Mouse (Mus musculus) embryonic facial prominence, embryonic 11.5 days (tissue): Measurements from ENCODE around the gene Actn2. TPM values are rescaled to one million over a fixed set of nuclear protein-coding genes. Genes with fewer than 3 reads are reported as not detected.

Source experiments
- ATAC-seq: fragments of 200-750 bp; cut with Nextera tagmentation; replicated peaks from 2 replicates; pipeline ENCODE4 v1.8.0; 2017; ENCODE audit warnings: low read depth; ENCODE audit not compliant: insufficient number of reproducible peaks, low FRiP score, low TSS enrichment
- DNase-seq: peaks from one replicate; pipeline ENCODE4 v3.0.0-alpha.2; 2015; ENCODE audit warnings: low spot score
- H3K27ac ChIP-seq: fragments of 300-500 bp; sonication (generic); replicated peaks from 2 replicates; pipeline ENCODE4 v1.5.1; 2014; ENCODE audit warnings: mild to moderate bottlenecking, low read depth, low read length, control low read depth
- H3K27me3 ChIP-seq: fragments of 300-500 bp; sonication (generic); 2 replicates; pipeline ENCODE4 v1.6.1; 2014; ENCODE audit warnings: mild to moderate bottlenecking, low read length, moderate library complexity, mixed read lengths; ENCODE audit not compliant: control insufficient read depth, insufficient read depth
- H3K36me3 ChIP-seq: fragments of 300-500 bp; sonication (generic); replicated peaks from 2 replicates; pipeline ENCODE4 v1.6.1; 2014; ENCODE audit warnings: low read depth, mild to moderate bottlenecking, low read length, moderate library complexity, mixed read lengths; ENCODE audit not compliant: control insufficient read depth, insufficient read depth
- H3K4me1 ChIP-seq: fragments of 300-500 bp; sonication (generic); 2 replicates; pipeline ENCODE4 v1.6.1; 2014; ENCODE audit warnings: low read length, mixed read lengths; ENCODE audit not compliant: control insufficient read depth, insufficient read depth
- H3K4me2 ChIP-seq: fragments of 300-500 bp; sonication (generic); 2 replicates; pipeline ENCODE4 v1.6.1; 2014; ENCODE audit warnings: low read depth, mild to moderate bottlenecking, control low read depth, low read length, moderate library complexity
- H3K4me3 ChIP-seq: fragments of 300-500 bp; sonication (generic); 2 replicates; pipeline ENCODE4 v1.5.1; 2014; ENCODE audit warnings: low read depth, low read length, control low read depth
- H3K9ac ChIP-seq: fragments of 300-500 bp; sonication (generic); replicated peaks from 2 replicates; pipeline ENCODE4 v1.6.1; 2014; ENCODE audit warnings: mild to moderate bottlenecking, control low read depth, low read length
- H3K9me3 ChIP-seq: fragments of 300-500 bp; sonication (generic); replicated peaks from 2 replicates; pipeline ENCODE4 v1.6.1; 2016; ENCODE audit warnings: mild to moderate bottlenecking, low read length, inconsistent platforms, mixed read lengths; ENCODE audit not compliant: control insufficient read depth
- WGBS: fragments of 180-500 bp; shearing (Covaris S2); extraction: QIAGEN DNeasy Blood & Tissue Kit; methylation state at CpG from one replicate; pipeline ENCODE4 v1.1.7; 2014; 5-methylcytosine and 5-hydroxymethylcytosine counted together
- polyA plus RNA-seq: library from polyadenylated mRNA; unstranded; fragments of >200 nt; fragmentation: Nextera tagmentation; extraction: Ambion mirVana; gene quantifications from 2 replicates; pipeline ENCODE4 v1.2.1, GENCODE M21; 2014

Actn2 gene
- polyA plus RNA-seq, 1 experiment from 2014 or later: 10.5 TPM

DNA sequence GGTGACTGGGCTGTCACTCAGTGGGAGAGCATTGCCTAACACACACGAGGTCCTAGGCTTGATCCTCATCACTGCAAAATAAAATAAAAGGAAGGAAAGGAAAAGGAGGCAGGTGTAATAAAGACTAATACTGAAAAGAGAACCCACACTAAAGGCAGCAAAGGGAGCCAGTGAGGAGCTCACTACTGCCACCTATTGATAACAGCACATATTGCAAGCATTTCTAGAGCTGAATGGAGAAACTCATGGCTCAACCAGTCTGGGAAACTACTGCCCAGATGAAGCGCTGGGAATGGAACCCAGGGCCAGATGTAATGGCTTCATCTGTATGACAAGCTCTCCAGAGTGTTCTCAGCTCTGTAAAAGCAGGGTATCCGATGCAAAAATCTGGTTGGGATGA lies 67.6 kb downstream of the Actn2 start:
- 46% methylated on average over 3 of the region's 3 CpGs for WGBS

DNA sequence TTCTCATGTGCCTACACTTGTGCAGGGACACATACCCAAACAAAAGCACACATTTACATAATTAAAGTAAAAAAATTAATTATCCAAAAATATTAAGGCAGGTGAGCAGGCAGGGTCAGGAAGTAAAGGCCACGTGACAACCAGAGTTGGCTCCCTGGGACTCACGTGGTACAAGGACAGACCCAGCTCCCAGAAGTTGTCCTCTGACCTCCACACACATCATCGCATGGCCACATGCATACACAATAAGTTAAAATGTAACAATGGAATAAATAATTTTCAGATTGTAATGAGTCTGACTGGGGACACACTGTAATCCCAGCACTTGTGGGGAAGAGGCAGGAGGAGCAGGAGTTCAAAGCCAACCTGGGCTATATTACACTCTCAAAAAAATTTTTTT lies 72.6 kb downstream of the Actn2 start:
- Histone ChIP-seq H3K27me3 (no peaks in the 10 kb centered on the region), H3K36me3 (no peaks in the 10 kb centered on the region), H3K4me1 (no peaks in the 10 kb centered on the region), H3K27ac (no peak overlapping the region), H3K4me2 (no peak overlapping the region), H3K9me3 (no peaks in the 10 kb centered on the region), H3K4me3 (no peak overlapping the region), H3K9ac (no peak overlapping the region)
- no peak for ATAC-seq
- 96% methylated on average over 3 of the region's 3 CpGs for WGBS
- no peak for DNase-seq

More for the DNA sequence above, 67.6 kb downstream of the Actn2 start:
- Histone ChIP-seq H3K4me1 (no peaks in the 10 kb centered on the region), H3K27me3 (no peaks in the 10 kb centered on the region), H3K4me3 (no peak overlapping the region), H3K9ac (no peak overlapping the region), H3K9me3 (no peaks in the 10 kb centered on the region), H3K27ac (no peak overlapping the region), H3K4me2 (no peak overlapping the region), H3K36me3 (no peaks in the 10 kb centered on the region)
- ATAC-seq (no peak), DNase-seq (peak; percentile 44)

DNA sequence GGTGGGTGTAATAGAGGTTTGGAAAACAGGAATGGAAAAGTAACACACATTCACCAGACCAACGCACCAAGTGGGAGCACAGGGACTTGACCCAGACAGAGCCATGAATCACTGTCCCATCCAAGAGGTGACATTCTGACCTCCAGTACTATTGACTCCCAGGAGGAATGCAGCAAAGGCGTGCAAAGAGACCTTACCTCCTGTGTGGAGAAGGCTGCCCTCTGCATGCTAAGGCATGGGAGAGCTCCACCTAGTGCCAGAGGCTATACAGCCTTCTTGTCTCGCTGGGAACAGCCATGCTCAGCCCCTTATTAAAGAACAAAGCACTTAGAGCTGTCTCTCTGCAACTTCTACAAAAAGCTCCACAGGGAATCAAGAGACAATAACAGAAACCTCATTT lies 73.5 kb downstream of the Actn2 start:
- no peak overlapping the region for H3K27ac ChIP-seq
- DNase-seq (no peak), ATAC-seq (no peak)
- H3K4me1 ChIP-seq: no peaks in the 10 kb centered on the region
- no peaks in the 10 kb centered on the region for H3K27me3 ChIP-seq
- no peak overlapping the region for H3K4me3 ChIP-seq
- H3K9ac ChIP-seq: no peak overlapping the region
- 53% methylated on average over 3 of the region's 3 CpGs for WGBS
- no peaks in the 10 kb centered on the region for H3K36me3 ChIP-seq
- H3K9me3 ChIP-seq: no peaks in the 10 kb centered on the region
- no peak overlapping the region for H3K4me2 ChIP-seq

DNA sequence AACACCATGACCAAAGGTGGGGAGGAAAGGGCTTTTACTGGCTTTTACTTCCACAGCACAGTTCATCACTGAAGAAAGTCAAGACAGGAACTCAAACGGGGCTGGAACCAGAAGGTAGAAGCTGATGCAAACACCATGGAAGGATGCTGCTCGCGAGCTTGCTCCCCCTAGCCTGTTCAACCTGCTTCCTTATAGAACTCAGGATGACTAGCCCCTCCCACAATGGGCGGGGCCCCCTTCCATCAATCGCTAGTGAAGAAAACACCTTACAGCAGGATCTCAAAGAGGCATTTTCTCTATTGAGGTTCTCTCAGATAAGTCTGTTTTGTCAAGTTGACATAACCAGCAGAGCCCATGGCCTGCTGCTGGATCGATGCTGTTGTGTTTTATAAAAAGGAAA lies 76.6 kb downstream of the Actn2 start:
- ATAC-seq (no peak), DNase-seq (no peak)
- H3K4me3 ChIP-seq: no peak overlapping the region
- WGBS: 67% methylated on average over 6 of the region's 6 CpGs
- H3K4me2 ChIP-seq: no peak overlapping the region
- no peak overlapping the region for H3K27ac ChIP-seq
- no peaks in the 10 kb centered on the region for H3K27me3 ChIP-seq
- H3K9ac ChIP-seq: no peak overlapping the region
- no peaks in the 10 kb centered on the region for H3K9me3 ChIP-seq
- no peaks in the 10 kb centered on the region for H3K4me1 ChIP-seq
- no peaks in the 10 kb centered on the region for H3K36me3 ChIP-seq

GRCm38 (mm10) chr13:12261505-12261904 lies 79.1 kb downstream of the Actn2 start:
- Histone ChIP-seq H3K4me3 (no peak overlapping the region), H3K27ac (no peak overlapping the region), H3K27me3 (no peaks in the 10 kb centered on the region), H3K4me2 (no peak overlapping the region), H3K36me3 (no peaks in the 10 kb centered on the region), H3K9ac (no peak overlapping the region), H3K4me1 (no peaks in the 10 kb centered on the region), H3K9me3 (no peaks in the 10 kb centered on the region)
- no peak for ATAC-seq
- DNase-seq: no peak

- Histone ChIP-seq H3K36me3 (no peaks in the 10 kb centered on the region), H3K9me3 (no peaks in the 10 kb centered on the region), H3K27ac (peak within 1 kb of the TSS; percentile 70), H3K27me3 (no peaks in the 10 kb centered on the region), H3K9ac (peak within 1 kb of the TSS; percentile 78), H3K4me1 (no peaks in the 10 kb centered on the region), H3K4me2 (peak within 1 kb of the TSS; percentile 38), H3K4me3 (peak within 1 kb of the TSS; percentile 69)
- peak; percentile 98 for DNase-seq
- WGBS: under 1% methylated on average over 69 of the region's 69 CpGs
- peak; percentile 100 for ATAC-seq
Observed at GRCm38 (mm10) chr13:12257391-12258380, 82.9 kb downstream of the Actn2 start, which contains the start of gene Mtr. Gene Mtr, minus strand, starts transcription at chr13:12258113.

DNA sequence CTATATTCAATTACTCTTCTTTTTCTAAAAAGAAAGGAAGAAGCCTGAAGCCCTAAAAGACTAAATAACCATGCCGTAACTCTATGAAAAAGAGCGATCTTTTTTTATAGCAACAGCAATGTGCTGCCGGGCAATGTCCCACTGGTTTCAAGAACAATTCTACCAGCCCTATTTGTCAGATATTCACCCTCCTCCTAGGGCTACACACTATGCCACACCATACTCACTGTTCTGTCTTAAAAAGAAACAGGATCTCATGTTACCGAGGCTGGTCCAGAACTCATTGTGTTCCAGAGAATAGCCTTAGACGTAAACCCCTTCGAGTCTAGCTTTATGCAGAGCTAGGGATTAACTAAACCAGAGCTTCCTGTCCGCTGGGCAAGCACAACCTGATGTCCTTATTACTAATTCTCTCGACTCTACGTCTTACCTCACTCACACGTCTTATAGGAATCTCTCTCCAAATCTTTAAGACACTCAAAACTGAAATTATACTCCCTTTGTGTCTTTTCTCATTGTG lies 83.6 kb downstream of the Actn2 start:
- DNase-seq (peak; percentile 55), ATAC-seq (no peak)
- 15% methylated on average over 10 of the region's 10 CpGs for WGBS
- H3K4me2 ChIP-seq: peak overlapping the region; percentile 38
- H3K4me1 ChIP-seq: no peaks in the 10 kb centered on the region
- peak overlapping the region; percentile 78 for H3K9ac ChIP-seq
- H3K9me3 ChIP-seq: no peaks in the 10 kb centered on the region
- H3K27ac ChIP-seq: no peak overlapping the region
- peak overlapping the region; percentile 69 for H3K4me3 ChIP-seq
- no peaks in the 10 kb centered on the region for H3K36me3 ChIP-seq
- H3K27me3 ChIP-seq: no peaks in the 10 kb centered on the region
